Mouse (Mus musculus) CD4-positive, CD25-positive, alpha-beta regulatory T cell, adult 4 months (primary cell): ENCODE measurements around the gene Fyb. TPM values are rescaled to one million over a fixed set of nuclear protein-coding genes. Genes with fewer than 3 reads are reported as not detected.

ENCODE experiments used
- ATAC-seq: one replicate; pipeline ENCODE4 v1.8.0; 2017
- polyA plus RNA-seq, 2 experiments: library from polyadenylated mRNA; unstranded; fragments of 100-300 nt; shearing (Covaris generic); gene quantifications; one replicate each; pipeline ENCODE4 v1.2.1; 2017

The Fyb gene
- polyA plus RNA-seq, result 100 to 1,000 TPM; 684 to 751 TPM

DNA sequence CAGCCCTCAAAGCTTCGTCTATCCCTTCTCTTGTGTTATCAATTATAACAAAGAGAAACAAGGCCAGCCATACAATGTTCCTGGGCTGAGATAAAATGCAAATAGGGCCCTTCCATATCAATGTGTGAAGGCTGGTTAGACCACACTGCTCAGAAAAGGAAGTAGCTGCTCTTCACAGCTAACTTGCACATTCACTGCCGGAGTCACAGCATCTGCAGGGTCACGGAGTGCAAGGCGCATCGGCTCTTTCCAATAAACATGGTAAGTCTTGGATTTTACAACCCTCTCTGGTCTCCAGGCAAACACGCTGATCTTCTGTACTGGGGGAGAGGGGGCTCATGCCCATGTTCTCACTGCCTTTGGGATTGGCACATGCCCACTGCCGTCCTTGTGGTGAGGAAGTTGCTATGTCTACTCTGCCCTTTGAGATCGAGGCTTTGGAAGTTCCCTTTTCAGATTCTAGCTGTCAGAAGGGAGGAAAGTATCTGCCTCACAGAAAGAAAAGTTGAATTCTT lies at the start of gene Fyb:
Gene Fyb (plus strand): TSS at position 201 of the 515 bp plus-strand sequence.
- ATAC-seq, result peak; percentile 53

DNA sequence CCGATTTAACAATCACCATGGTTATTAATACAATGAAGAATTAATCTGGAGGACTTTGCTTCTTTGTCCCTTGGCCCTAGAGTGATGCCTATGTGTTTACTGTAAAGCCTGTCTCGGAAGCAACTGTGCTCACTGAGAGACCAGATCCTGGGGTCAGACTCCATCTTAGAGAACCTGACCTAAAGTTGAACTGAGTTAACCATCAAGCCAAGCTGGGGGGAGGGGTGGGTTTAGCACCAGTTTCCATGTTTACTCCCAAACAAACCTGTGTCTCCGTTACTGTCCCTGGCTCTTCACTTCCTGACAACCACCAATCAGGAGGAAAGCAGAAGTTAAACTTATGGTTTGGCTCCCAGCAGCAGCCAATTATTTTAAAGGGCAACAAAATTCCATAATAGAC lies 39.1 kb upstream of the Fyb start:
- no peak for ATAC-seq

DNA sequence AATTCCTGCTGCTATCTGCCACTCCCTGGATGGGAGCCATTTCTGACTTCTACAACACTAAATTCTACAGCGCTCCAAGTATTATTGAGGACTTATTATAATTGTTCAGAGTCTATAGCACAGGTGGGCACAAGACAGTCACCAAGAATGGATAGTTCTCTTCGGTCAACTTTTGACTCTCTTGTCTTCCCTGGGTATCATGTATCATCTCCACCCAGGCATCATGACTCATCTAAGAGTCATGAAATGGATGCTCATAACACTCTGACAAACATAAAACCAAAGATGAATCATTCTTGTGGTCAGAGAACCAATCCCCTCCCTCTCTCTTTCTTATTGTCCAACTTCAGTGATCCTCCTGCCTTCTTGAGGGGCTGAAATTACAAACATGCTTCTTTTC lies 30.3 kb upstream of the Fyb start:
- ATAC-seq, result no peak

DNA sequence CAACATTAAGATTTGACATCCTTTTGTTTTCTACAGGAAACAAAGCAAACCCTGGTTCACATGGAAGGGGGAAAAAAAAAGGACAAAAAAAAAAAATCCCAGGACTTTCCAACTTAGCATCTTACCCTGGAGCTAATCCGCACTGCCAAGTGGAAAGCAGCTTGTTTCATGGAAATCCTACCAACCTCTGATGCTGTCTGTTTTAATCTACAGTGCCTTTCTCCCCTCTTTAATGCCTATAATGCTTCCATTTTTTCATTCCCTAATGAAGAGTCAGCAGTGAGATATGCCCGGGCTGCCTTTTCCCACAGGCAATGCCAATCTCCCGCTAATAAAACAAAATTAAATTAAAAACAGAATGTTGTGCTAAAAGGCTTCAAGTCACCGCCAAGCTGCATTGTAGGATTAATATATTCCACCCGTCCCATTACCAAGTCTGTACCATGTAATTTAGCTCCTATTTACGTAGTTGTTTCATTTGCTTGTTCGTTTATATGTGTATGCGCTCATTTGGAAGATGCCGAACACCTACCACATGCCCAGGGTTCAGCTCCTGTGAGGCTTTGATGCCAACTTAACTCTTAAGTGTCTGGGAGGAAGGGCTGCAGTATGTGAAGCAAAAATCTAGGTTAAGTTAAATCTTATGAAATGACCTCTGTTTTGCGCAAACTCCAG lies 24.1 kb upstream of the Fyb start:
- no peak for ATAC-seq

DNA sequence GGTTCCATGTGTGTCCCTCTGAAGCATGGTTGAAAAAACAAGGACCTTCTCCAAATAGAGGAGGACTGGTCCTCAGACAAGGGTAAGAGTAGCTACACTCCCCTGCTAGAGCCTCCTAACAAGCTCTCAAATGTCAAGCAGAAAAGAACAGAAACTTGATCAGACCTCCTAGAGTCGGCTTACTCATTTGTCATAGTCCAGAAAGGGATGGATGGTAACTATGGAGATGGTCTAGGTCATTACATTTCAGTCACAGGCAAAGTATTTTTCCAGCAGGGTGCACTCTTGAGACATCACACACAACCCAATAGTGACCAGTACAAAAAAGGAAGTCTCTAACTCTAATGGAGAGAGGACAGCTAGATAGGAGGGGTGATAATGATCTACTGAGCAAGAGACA lies 21.9 kb upstream of the Fyb start:
- peak; percentile 62 for ATAC-seq

DNA sequence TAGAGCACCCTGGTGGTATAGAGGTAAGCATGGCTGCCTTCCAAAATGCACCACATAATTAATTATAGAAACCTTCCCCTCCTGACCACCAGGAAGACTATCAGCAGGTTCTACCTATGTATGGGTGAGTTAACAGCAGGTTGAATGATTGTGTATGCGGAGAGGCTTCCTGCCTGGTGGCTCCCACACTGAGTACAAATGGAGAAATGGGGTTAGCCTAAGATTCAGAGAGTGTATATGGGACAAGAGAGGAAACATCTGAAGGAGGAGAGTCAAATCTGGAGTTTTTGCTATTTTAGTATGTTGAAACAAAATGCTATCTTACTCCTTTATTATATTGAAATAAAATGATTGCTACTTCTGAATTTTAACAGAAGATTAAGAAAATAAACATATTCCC lies 5.1 kb upstream of the Fyb start:
- ATAC-seq, result no peak

DNA sequence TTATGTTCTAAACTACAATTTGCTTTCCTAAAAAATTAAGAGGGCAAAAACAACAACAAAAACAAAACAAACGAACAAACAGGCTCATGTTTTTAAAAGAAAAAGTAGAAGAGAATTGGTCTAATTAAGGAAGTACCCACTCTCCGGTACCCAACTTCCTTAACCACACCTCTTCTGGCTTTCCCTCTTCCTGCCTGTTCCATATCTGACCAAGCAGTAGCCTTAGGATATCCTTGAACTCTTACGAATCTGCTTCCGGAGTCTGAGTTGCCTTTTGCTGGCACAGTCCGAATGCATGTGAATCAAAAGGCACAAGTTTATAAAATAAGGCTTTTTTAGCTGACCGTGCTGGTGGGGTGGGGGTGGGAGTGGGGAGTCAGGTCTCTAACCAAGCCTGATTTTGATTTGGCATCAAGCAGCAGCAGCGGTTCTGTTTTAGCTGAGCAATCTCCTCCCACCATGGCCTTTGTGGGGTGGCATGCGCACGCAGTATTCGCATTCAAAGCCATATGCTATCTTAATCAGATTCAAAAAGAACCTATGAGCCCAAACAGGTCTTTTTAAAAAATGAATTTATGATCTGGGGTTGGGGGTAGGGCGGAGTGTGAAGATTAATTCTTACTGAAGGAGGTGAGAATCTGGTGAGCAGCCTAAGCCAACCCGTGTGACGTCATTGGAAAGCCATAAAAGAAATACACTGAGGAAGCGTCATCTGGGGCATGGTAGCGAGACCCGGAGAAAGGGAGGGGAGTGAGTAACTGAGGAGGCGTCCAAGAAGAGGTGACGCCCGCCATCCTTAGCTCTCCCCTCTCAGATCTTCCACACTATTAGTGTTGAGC lies 3.0 kb upstream of the Fyb start:
- peak; percentile 72 for ATAC-seq

DNA sequence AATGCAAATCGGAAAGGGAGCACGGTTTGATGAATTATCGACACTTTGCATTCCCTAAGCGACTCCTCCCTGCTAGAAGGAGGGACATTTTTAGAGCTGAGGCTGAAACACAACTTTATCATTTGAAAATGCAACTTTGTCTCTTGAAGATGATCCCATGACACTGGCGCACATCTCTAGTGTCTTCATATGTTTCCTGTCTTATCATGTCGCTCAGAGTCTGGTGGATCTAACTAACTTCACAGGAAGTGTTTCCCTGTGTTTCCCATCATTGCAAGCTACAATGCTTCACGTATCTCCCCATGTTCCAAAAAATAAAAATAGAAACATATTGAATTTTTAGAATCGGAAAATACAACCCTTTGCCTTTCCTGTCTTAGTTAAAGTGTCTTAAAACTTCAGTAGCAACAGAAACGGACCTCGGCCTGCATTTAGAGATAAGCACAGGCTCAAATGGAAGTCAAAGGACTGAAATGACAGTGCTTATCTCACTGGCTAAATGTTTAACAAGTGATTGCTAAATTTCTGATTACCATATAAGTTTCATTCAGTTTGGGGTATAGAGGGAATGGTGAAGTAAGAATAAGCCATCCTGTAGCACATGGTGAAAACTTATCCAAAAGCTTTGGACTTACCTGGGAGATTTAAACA lies 2.0 kb upstream of the Fyb start:
- ATAC-seq, result no peak

DNA sequence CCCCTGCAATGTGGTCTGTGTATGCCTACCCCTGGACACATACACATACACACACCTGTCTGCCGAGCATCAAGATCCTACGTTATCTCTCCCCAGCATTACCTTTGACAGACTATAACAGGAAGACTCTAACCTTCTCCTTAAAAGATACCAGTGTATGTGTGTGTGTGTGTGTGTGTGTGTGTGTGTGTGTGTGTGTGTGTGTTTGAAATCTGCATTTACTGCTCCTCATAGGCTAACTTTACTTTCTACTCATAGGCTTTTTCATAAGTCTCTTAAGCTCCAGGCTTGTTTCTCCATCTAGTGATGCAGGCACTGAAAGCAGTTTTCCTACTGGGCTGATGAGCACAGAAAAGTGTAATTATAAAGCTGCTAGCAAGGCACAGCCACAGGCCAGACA lies 2.1 kb downstream of the Fyb start:
- ATAC-seq, result no peak

DNA sequence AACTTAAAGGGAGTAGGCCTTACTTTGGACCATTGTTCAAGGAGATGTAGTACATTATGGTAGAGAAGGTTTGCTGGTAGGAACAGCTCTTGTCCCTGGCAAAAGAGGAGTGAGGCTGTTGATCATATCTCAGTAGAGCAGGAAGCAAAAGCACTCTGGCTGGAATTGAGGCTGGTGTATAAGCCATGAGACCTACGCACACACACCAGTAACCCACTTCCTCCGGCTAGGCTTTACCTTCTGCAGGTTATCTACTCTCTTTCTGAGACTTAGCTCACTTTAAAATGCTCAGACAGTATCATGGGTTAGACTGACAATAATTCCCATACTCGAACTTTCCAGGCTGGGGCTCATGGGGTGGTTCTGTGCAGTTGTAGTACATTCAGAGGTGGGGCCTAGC lies 2.7 kb downstream of the Fyb start:
- ATAC-seq, result peak; percentile 79

DNA sequence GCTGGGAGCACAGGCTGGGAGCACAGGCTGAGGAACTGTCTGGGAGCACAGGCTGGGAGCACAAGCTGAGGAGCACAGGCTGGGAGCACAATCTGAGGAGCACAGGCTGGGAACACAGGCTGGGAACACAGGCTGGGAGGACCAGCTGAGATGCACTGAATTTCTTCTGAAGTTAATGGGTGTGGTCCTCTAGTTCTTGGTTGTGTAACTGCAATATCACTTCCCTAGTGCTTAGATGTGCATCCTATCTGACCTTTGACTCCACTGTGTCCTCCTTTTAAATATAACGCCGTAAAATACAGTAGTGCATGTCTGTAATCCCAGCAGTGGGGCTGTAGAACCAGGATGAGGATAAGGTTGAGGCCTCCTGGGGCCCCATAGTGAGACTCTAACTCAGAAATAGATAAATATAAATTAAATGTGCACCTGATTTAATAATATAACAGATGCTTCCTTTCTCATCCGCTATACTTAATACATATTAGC lies 11.2 kb downstream of the Fyb start:
- ATAC-seq, result no peak

DNA sequence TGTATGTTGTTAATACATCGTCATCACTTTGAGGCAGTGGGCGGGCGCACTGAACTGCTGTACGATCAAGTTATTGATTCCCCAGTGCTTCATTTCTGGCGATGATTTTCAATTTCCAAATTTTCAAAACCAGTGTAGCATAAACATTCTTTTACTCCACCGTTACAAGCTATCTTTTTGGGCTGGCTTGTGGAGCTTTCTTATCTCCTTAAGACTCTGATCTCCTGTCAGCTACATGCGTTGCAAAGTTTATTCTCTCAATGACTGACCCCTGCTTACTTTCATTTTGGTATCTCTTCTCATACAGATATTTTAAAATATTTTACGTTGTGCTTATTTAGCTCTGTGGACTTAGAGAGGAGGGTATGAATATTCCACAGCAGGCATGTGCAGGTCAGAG lies 11.9 kb downstream of the Fyb start:
- no peak for ATAC-seq

DNA sequence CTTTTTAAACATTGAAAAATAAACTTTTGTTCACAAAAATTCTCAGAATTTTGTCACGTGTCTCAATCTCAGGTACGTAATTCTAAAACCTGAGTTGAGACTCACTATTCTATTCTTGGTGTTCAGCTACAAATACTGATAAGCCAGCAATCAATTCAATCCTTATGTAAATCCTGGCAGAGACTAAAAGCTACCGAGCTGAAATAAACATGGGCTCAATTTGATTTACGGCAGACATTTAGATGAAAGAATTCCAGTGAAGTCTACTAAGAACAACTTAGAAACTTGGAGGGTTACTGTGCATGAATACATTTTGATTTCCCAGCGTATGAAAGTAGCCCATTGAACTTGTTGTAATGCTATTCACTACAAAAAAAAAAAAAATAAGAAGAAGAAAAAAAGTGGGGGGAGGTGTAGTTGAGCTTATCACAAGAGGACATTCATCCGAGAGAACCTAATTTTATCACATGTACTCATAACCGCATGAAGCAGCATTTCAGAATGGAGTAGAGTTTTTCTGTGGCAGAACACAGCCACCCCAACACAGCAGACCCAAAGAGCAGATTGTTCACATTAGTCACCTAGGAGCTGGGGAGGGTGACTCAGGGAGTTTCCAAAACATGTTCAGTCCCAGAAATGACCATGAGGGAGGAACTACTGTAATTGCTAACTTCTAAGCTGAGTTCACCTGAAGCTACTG lies 17.1 kb downstream of the Fyb start:
- peak; percentile 43 for ATAC-seq

DNA sequence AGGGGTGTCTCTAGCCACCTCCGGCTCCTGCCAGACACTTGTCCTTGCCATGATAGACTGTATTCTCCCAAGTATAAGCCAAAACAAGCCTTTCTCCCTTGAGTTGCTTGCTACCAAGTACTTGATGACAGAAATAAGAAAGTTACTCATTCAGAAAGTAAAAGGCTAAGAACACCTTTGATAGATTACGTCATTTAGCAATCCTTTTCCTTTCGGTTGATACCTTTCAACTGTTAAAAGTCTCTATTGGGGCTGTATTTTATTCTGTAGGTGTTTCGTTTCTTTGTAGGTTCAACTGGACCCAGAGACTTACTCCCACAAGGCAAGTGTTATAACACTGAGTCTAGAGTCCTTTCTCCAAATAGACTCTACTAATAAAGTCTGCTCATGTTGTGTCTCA lies 26.3 kb downstream of the Fyb start:
- peak; percentile 95 for ATAC-seq

DNA sequence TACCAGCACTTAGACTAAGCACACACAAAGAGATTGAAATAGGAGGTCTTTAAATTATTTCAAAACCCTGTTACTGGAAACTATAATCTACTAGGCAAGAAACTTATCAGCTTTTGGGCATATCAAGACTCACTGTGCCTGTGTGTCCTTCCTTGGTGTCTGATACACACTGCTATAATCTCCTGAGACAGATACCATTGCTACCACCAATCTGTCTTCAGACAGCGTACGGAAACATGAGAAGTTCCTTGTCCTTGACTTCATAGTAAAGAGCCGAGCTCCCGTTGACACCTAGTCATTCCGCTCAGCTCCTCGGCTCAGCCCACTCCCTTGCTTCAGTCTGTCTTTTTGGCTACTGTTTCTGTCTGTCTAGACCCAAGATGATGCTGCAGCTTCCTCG lies 29.2 kb downstream of the Fyb start:
- ATAC-seq, result no peak

DNA sequence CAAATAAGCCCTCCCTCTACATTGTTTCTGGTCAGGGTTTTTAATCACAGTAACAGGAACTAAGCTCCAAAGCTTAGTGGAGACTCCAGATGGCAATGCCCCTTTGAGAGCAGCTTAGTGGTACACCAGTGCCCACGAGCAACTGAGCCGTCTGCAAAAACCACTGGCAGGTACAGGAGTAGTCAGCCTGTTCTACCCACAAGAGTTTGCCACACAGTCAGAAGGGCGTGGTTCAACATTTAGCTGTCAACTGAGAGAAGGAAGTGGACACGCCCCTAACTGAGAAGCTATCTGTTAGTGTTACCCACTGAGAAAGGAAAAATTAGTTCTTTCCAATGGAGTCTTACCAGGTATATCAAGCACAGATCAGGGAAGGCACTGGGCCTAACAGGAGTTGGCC lies 32.1 kb downstream of the Fyb start:
- peak; percentile 97 for ATAC-seq

DNA sequence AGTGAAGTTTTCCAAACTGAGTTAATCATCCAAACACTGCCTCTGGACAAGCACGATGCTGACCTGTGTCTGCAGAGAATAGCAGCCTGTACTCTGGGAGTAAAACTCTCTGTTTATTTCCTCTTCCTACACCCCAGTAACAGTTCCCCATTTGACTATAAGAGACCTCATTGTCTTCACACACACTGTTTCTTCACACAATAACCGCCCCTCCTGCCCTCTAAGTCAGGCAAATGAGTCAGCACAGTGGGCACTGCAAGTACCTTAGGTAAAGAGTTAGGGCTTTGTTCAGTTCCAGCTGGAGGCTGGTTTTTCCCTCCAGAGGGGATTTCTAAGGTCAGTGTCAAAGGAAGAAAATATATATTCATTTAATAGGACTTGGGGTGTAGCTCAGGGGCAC lies 32.9 kb downstream of the Fyb start:
- ATAC-seq, result no peak

DNA sequence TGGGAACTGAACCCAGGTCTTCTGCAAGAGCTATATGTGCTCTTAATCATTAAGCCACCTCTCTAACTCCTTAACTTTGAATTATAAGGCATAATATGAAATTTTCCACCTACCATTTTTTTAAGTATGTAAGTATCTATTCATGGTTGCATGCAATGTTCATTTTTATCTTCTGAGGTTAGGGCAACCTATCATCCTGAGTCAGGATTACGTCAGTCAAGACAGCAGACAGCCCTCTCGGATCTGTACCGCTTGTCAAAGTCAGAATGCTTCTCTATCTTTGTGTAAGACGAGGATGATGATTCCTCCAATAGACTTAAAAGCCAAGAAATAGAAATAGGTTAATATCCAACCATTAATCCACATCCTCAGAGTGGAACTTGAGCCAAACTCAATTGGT lies 33.6 kb downstream of the Fyb start:
- no peak for ATAC-seq

DNA sequence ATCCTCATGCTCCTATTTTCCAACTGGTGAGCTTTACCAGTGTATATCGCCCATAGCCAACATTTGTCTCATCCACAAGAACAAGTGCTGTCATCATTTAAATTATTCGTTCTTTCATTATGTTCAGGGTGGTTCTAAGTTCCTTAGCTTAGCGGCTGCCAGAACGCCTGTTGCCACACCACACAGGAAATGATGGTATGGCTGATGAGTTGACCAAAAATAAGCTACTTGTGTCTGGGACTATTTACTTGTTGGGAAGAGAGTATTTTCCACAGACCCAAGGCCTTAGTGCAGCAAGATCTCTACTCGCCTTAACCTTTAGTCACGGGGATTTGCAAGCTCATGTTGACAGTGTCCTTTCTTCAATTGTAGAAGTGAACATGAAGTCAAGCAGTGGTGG lies 34.3 kb downstream of the Fyb start:
- no peak for ATAC-seq

DNA sequence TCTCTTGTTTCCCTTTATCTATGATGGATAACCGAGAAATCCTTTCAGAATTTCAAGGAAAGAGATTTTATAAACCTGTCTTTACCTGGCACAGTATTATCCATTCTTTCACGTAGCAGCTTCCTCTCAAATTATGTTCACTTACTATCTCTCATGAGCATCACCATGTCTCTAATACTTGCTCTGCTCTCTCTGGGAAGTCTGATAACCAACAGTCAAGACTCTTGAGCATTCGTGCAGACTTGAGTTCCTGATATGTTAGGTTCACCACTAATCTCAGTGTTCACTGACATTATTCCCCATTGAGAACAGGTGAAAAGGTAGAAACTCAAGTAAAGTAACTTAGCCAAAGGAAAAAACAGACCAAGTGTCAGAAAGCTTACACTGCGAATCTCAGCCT lies 34.9 kb downstream of the Fyb start:
- no peak for ATAC-seq

DNA sequence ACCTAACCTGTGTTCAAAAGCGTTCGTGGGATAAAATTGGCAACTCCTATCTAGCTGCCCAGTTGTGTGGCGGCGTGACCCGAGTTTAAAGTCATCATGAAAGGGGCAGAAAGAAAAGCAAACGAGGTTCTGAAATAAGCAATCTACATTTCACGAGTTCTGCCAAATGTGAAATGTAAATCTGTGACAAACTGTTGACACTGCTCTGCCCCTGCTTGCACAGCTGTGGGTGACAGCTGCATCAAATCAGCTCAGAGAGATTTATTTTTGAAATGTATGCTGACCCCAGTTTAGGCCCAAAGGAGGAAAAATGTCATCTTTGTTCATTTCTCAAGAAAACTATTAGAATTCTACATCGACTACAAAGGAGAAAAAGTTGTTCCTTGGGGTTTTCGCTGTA lies 36.5 kb downstream of the Fyb start:
- ATAC-seq, result no peak

DNA sequence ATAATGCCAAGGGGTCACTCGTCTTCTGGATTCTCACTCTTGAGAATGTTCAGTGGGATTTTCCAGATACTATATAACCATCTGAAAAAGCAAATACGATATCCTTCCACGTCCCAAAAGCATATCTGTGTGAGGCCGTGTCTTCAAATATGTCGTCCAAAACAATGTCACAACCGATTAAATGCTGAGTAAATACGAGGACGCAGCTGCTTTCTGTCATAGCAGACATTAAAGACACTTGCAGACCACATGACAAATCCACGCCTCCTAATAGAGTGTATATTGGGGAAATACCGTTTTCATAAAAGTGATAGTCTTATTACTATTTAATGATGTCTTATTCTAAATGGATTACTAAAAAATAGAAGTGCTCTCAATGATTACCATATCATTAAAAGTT lies 38.0 kb downstream of the Fyb start:
- ATAC-seq, result no peak

DNA sequence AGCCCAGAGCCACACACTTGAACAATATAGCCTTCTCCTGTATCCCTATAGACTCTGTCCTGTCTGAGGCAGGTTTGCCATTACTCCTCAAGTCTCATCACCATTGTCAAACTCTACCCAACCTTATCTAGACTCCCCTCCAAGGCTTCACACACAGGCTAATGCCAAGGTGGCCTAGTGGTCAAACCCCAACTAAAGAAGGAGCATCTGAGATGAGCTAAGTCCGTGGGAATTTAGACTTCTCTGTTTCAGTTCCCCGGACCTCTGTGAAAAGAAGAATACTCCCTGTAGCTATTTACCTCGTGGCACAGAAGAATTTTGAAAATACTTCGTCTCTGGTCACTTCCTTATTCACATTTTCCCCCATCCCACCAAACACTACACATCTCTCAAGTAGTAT lies 39.5 kb downstream of the Fyb start:
- no peak for ATAC-seq
